Mouse (Mus musculus): ENCODE measurements at regions not wholly inside any gene's neighbourhood (a gene's known extent, or its start where the extent isn't known, plus 50 kb on each side); places are given as distances from the start of the nearest gene placed in this dataset.

- H3K4me3 ChIP-seq (ENCODE audit: low read depth, low read length), result no peak overlapping the region
- no peaks in the 10 kb centered on the region for H3K27me3 ChIP-seq (ENCODE audit: control insufficient read depth, insufficient read depth, low read length)
- 92% methylated on average over 4 of the region's 5 CpGs for WGBS
- ATAC-seq (ENCODE audit: insufficient read depth, low read depth), result no peak
- TF ChIP-seq EP300 (IDR thresholded peaks at IDR 0.05; ENCODE audit: low read depth) (no peak), CTCF (IDR thresholded peaks at IDR 0.05; ENCODE audit: low read depth) (no peak)
- no peak for DNase-seq (ENCODE audit: low spot score)
- no peak overlapping the region for H3K4me2 ChIP-seq (ENCODE audit: low read depth, low read length)
- no peak overlapping the region for H3K27ac ChIP-seq (ENCODE audit: low read depth)
- no peak overlapping the region for H3K9ac ChIP-seq (replicated peaks; ENCODE audit: low read depth, low read length)
- no peaks in the 10 kb centered on the region for H3K9me3 ChIP-seq (replicated peaks; ENCODE audit: control insufficient read depth, low read length)
- H3K36me3 ChIP-seq (replicated peaks; ENCODE audit: control insufficient read depth, insufficient read depth, low read length), result no peaks in the 10 kb centered on the region
- no peaks in the 10 kb centered on the region for H3K4me1 ChIP-seq (ENCODE audit: control insufficient read depth, insufficient read depth)
Observed at GRCm38 (mm10) chr2:79124272-79124976, 130.8 kb upstream of the Itga4 start.

GRCm38 (mm10) chr2:79126170-79126879 is 128.9 kb upstream of the Itga4 start:
- Histone ChIP-seq H3K9ac (replicated peaks; ENCODE audit: low read depth, low read length) (no peak overlapping the region), H3K36me3 (replicated peaks; ENCODE audit: control insufficient read depth, insufficient read depth, low read length) (no peaks in the 10 kb centered on the region), H3K4me1 (ENCODE audit: control insufficient read depth, insufficient read depth) (no peaks in the 10 kb centered on the region), H3K4me2 (ENCODE audit: low read depth, low read length) (no peak overlapping the region), H3K9me3 (replicated peaks; ENCODE audit: control insufficient read depth, low read length) (no peaks in the 10 kb centered on the region), H3K27me3 (ENCODE audit: control insufficient read depth, insufficient read depth, low read length) (no peaks in the 10 kb centered on the region), H3K27ac (ENCODE audit: low read depth) (no peak overlapping the region), H3K4me3 (ENCODE audit: low read depth, low read length) (no peak overlapping the region)
- 28% methylated on average over 6 of the region's 6 CpGs for WGBS
- ATAC-seq (ENCODE audit: insufficient read depth, low read depth), result no peak
- no peak for DNase-seq (ENCODE audit: low spot score)
- TF ChIP-seq EP300 (IDR thresholded peaks at IDR 0.05; ENCODE audit: low read depth), result no peak
- TF ChIP-seq CTCF (IDR thresholded peaks at IDR 0.05; ENCODE audit: low read depth), result no peak

- no peaks in the 10 kb centered on the region for H3K27me3 ChIP-seq (ENCODE audit: control insufficient read depth, insufficient read depth, low read length)
- WGBS, result 70% methylated on average over 6 of the region's 6 CpGs
- no peak for DNase-seq (ENCODE audit: low spot score)
Observed at GRCm38 (mm10) chr2:79126996-79127741, 128.1 kb upstream of the Itga4 start.

GRCm38 (mm10) chr2:79127822-79128221 is 127.4 kb upstream of the Itga4 start:
- TF ChIP-seq CTCF (IDR thresholded peaks at IDR 0.05; ENCODE audit: low read depth), result no peak
- no peak for TF ChIP-seq EP300 (IDR thresholded peaks at IDR 0.05; ENCODE audit: low read depth)
- H3K4me3 ChIP-seq (ENCODE audit: low read depth, low read length), result no peak overlapping the region
- no peaks in the 10 kb centered on the region for H3K36me3 ChIP-seq (replicated peaks; ENCODE audit: control insufficient read depth, insufficient read depth, low read length)
- WGBS, result 85% methylated on average over 1 of the region's 1 CpGs
- H3K9ac ChIP-seq (replicated peaks; ENCODE audit: low read depth, low read length), result no peak overlapping the region
- no peak for DNase-seq (ENCODE audit: low spot score)
- no peaks in the 10 kb centered on the region for H3K4me1 ChIP-seq (ENCODE audit: control insufficient read depth, insufficient read depth)
- no peak overlapping the region for H3K4me2 ChIP-seq (ENCODE audit: low read depth, low read length)
- no peak for ATAC-seq (ENCODE audit: insufficient read depth, low read depth)
- no peaks in the 10 kb centered on the region for H3K27me3 ChIP-seq (ENCODE audit: control insufficient read depth, insufficient read depth, low read length)
- H3K9me3 ChIP-seq (replicated peaks; ENCODE audit: control insufficient read depth, low read length), result no peaks in the 10 kb centered on the region
- no peak overlapping the region for H3K27ac ChIP-seq (ENCODE audit: low read depth)

More at GRCm38 (mm10) chr2:79126996-79127741, 128.1 kb upstream of the Itga4 start:
- H3K4me1 ChIP-seq (ENCODE audit: control insufficient read depth, insufficient read depth), result no peaks in the 10 kb centered on the region
- H3K27ac ChIP-seq (ENCODE audit: low read depth), result no peak overlapping the region
- H3K9me3 ChIP-seq (replicated peaks; ENCODE audit: control insufficient read depth, low read length), result no peaks in the 10 kb centered on the region
- no peak overlapping the region for H3K4me2 ChIP-seq (ENCODE audit: low read depth, low read length)
- H3K36me3 ChIP-seq (replicated peaks; ENCODE audit: control insufficient read depth, insufficient read depth, low read length), result no peaks in the 10 kb centered on the region
- no peak for TF ChIP-seq CTCF (IDR thresholded peaks at IDR 0.05; ENCODE audit: low read depth)
- no peak for TF ChIP-seq EP300 (IDR thresholded peaks at IDR 0.05; ENCODE audit: low read depth)
- ATAC-seq (ENCODE audit: insufficient read depth, low read depth), result no peak
- no peak overlapping the region for H3K9ac ChIP-seq (replicated peaks; ENCODE audit: low read depth, low read length)
- no peak overlapping the region for H3K4me3 ChIP-seq (ENCODE audit: low read depth, low read length)

- no peak overlapping the region for H3K4me2 ChIP-seq (ENCODE audit: low read depth, low read length)
- ATAC-seq (ENCODE audit: insufficient read depth, low read depth) (no peak), DNase-seq (ENCODE audit: low spot score) (no peak)
- no peaks in the 10 kb centered on the region for H3K27me3 ChIP-seq (ENCODE audit: control insufficient read depth, insufficient read depth, low read length)
- WGBS, result 70% methylated on average over 7 of the region's 7 CpGs
- no peaks in the 10 kb centered on the region for H3K9me3 ChIP-seq (replicated peaks; ENCODE audit: control insufficient read depth, low read length)
- H3K9ac ChIP-seq (replicated peaks; ENCODE audit: low read depth, low read length), result no peak overlapping the region
- H3K36me3 ChIP-seq (replicated peaks; ENCODE audit: control insufficient read depth, insufficient read depth, low read length), result no peaks in the 10 kb centered on the region
- no peak overlapping the region for H3K27ac ChIP-seq (ENCODE audit: low read depth)
- H3K4me3 ChIP-seq (ENCODE audit: low read depth, low read length), result no peak overlapping the region
- no peak for TF ChIP-seq EP300 (IDR thresholded peaks at IDR 0.05; ENCODE audit: low read depth)
- H3K4me1 ChIP-seq (ENCODE audit: control insufficient read depth, insufficient read depth), result no peaks in the 10 kb centered on the region
Observed at GRCm38 (mm10) chr2:79130660-79131059, 124.6 kb upstream of the Itga4 start.
